8 mouse cellular contexts compared by ENCODE assay signal in genomic region chr2:60963616-60964015, GRCm38 (mm10). TPM values are rescaled to one million over a fixed set of nuclear protein-coding genes. Genes with fewer than 3 reads are reported as not detected.
DNase-seq lines count a peak whose midpoint lies in the region; ATAC-seq and TF ChIP-seq lines count a peak whose summit lies in the region.

No protein-coding gene starts in this region.

- no peaks in the 10 kb centered on the region for H3K9me3 ChIP-seq in heart, embryonic 13.5 days
- no peaks in the 10 kb centered on the region for H3K9me3 ChIP-seq in limb, embryonic 15.5 days
- H3K9me3 ChIP-seq in neural tube, embryonic 12.5 days: no peaks in the 10 kb centered on the region

- DNase-seq in gastrocnemius, adult 2 months: peak; percentile 17
- no peak for DNase-seq in gastrocnemius, postnatal 14 days
- peak; percentile 61 for DNase-seq in MN1 (ENCODE audit: low spot score)
- no peak for DNase-seq in right cerebral cortex, postnatal 4 days
- DNase-seq in thymus, adult 2 months: no peak

- H3K4me3 ChIP-seq in gastrocnemius, adult 2 months: peak overlapping the region; percentile 80
- H3K4me3 ChIP-seq in heart, embryonic 13.5 days: peak overlapping the region; percentile 83
- peak overlapping the region; percentile 72 for H3K4me3 ChIP-seq in limb, embryonic 15.5 days
- H3K4me3 ChIP-seq in neural tube, embryonic 12.5 days: peak overlapping the region; percentile 73
- no peak overlapping the region for H3K4me3 ChIP-seq in thymus, adult 2 months (ENCODE audit: control insufficient read depth, insufficient read depth, low read length)

- H3K27me3 ChIP-seq in heart, embryonic 13.5 days (replicated peaks): no peaks in the 10 kb centered on the region
- H3K27me3 ChIP-seq in limb, embryonic 15.5 days: no peaks in the 10 kb centered on the region
- H3K27me3 ChIP-seq in neural tube, embryonic 12.5 days (replicated peaks): no peaks in the 10 kb centered on the region
- H3K27me3 ChIP-seq in thymus, adult 2 months (ENCODE audit: control insufficient read depth, insufficient read depth, low read length): peaks cover 5% of the 10 kb centered on the region; the same call in 1 of the 2 replicates

- TF ChIP-seq CTCF in gastrocnemius, adult 2 months (IDR thresholded peaks at IDR 0.05): no peak
- no peak for TF ChIP-seq CTCF in thymus, adult 2 months (IDR thresholded peaks at IDR 0.05; ENCODE audit: borderline replicate concordance, control insufficient read depth, extremely low read depth, insufficient read depth, low read length, poor library complexity)

- WGBS in heart, embryonic 13.5 days: 7% methylated on average over 5 of the region's 5 CpGs
- WGBS in limb, embryonic 15.5 days: 7% methylated on average over 5 of the region's 5 CpGs
- WGBS in neural tube, embryonic 12.5 days: 13% methylated on average over 5 of the region's 5 CpGs
- 46% methylated on average over 5 of the region's 5 CpGs for WGBS in thymus, adult 2 months

- H3K4me2 ChIP-seq in heart, embryonic 13.5 days: peak overlapping the region; percentile 76
- peak overlapping the region; percentile 59 for H3K4me2 ChIP-seq in limb, embryonic 15.5 days
- peak overlapping the region; percentile 91 for H3K4me2 ChIP-seq in neural tube, embryonic 12.5 days (replicated peaks)

- peak overlapping the region; percentile 99 for H3K27ac ChIP-seq in gastrocnemius, adult 2 months
- peak overlapping the region; percentile 98 for H3K27ac ChIP-seq in heart, embryonic 13.5 days (replicated peaks)
- peak overlapping the region; percentile 96 for H3K27ac ChIP-seq in limb, embryonic 15.5 days
- 0 out of 2 replicates have a peak overlapping the region, but pooled peaks have one; percentile 75 for H3K27ac ChIP-seq in neural tube, embryonic 12.5 days
- H3K27ac ChIP-seq in thymus, adult 2 months (ENCODE audit: control insufficient read depth, insufficient read depth, low read length): no peak overlapping the region

- H3K36me3 ChIP-seq in heart, embryonic 13.5 days: no peaks in the 10 kb centered on the region
- no peaks in the 10 kb centered on the region for H3K36me3 ChIP-seq in limb, embryonic 15.5 days
- H3K36me3 ChIP-seq in neural tube, embryonic 12.5 days: no peaks in the 10 kb centered on the region
- no peaks in the 10 kb centered on the region for H3K36me3 ChIP-seq in thymus, adult 2 months (ENCODE audit: control insufficient read depth, insufficient read depth, low read length)

- ATAC-seq in heart, embryonic 13.5 days (ENCODE audit: extremely low read depth, insufficient number of reproducible peaks, low FRiP score, low TSS enrichment): no peak
- no peak for ATAC-seq in limb, embryonic 15.5 days (ENCODE audit: insufficient number of reproducible peaks, low FRiP score, low TSS enrichment, low read depth)
- no peak for ATAC-seq in neural tube, embryonic 12.5 days (ENCODE audit: low FRiP score, low read depth)

- no peak for TF ChIP-seq POLR2A in thymus, adult 2 months (IDR thresholded peaks at IDR 0.05; ENCODE audit: control insufficient read depth, extremely low read depth, insufficient read depth, low read length, poor library complexity)

- peaks cover 31% of the 10 kb centered on the region for H3K4me1 ChIP-seq in heart, embryonic 13.5 days
- H3K4me1 ChIP-seq in limb, embryonic 15.5 days: peaks cover 22% of the 10 kb centered on the region
- H3K4me1 ChIP-seq in neural tube, embryonic 12.5 days: peaks cover 10% of the 10 kb centered on the region; the same call in 1 of the 2 replicates
- H3K4me1 ChIP-seq in thymus, adult 2 months (replicated peaks; ENCODE audit: control insufficient read depth, insufficient read depth, low read length): 0 out of 2 replicates have a peak, but pooled peaks cover 4% of the 10 kb centered on the region

- intact Hi-C loops in gastrocnemius, adult 2 months (cut with DNase I): loop anchor here (5.0 kb wide), 4 partner anchors 56 to 439 kb away; partner anchors contain the start of gene Itgb6
- intact Hi-C loops in gastrocnemius, postnatal 14 days (cut with DNase I; ENCODE audit: low total_unique reads): no loop called here

- peak overlapping the region; percentile 97 for H3K9ac ChIP-seq in heart, embryonic 13.5 days
- peak overlapping the region; percentile 80; the same call in 1 of the 2 replicates for H3K9ac ChIP-seq in limb, embryonic 15.5 days
- H3K9ac ChIP-seq in neural tube, embryonic 12.5 days: peak overlapping the region; percentile 79; the same call in 1 of the 2 replicates

RNA-seq across cellular contexts. Expression of gene Rbms1, which starts 0.6 kb away (rescaled TPM):
- 10 to 100 TPM; 17.2 to 27.8 TPM for total RNA-seq in gastrocnemius, adult 2 months (2021)
- 10 to 100 TPM; 29.0 to 34.5 TPM for total RNA-seq in gastrocnemius, postnatal 14 days (2021)
- 89.2 and 89.8 TPM in 2 replicates for polyA plus RNA-seq in heart, embryonic 13.5 days (2015; fragmentation: Nextera tagmentation; extraction: Ambion mirVana)
- 138 and 143 TPM in 2 replicates for polyA plus RNA-seq in limb, embryonic 15.5 days (2015; fragmentation: Nextera tagmentation; extraction: Ambion mirVana)
- 74.9 and 79.3 TPM in 2 replicates for polyA plus RNA-seq in neural tube, embryonic 12.5 days (2016; fragmentation: Nextera tagmentation; extraction: Ambion mirVana)
- 151 and 163 TPM in 2 replicates for polyA plus RNA-seq in thymus, adult 2 months (2012; rRNA removed)

Comparison
In these comparisons a context has a peak if more than half of its experiments do, and no peak if none do; other contexts are left out.
1. DNase-seq: peak in gastrocnemius, adult 2 months (single experiment) and MN1 (single experiment); none in gastrocnemius, postnatal 14 days (single experiment), right cerebral cortex, postnatal 4 days (single experiment) and thymus, adult 2 months (single experiment).
2. Peak in every context shown above with its lines, with median percentiles within 50 percentile points of each other: H3K4me2 ChIP-seq and H3K9ac ChIP-seq.